Mouse (Mus musculus) gastrocnemius, postnatal 14 days (tissue): Measurements from ENCODE around the gene Mgarp. TPM values are rescaled to one million over a fixed set of nuclear protein-coding genes. Genes with fewer than 3 reads are reported as not detected.
"Not testable (repeated sequence)": the region's sequence is repeated elsewhere in the genome, so short reads cannot be mapped to it uniquely, and the experiment has no call there.

ENCODE experiments used
- DNase-seq: peaks from one replicate; pipeline ENCODE4 v3.0.0; 2021; ENCODE audit warnings: mixed read lengths
- intact Hi-C: fragments of 180-260 bp; cut with DNase I; formaldehyde crosslinking; loops from one replicate; pipeline ENCODE4 v1.15.1; 2025; ENCODE audit warnings: low total_unique reads
- total RNA-seq, 2 experiments: library from RNA; stranded (reverse); gene quantifications; 2 replicates each; pipeline ENCODE4 v1.2.3; 2021

Mgarp gene
- total RNA-seq, 2 experiments from 2014 or later, result 0.24 to 0.29 TPM

DNA sequence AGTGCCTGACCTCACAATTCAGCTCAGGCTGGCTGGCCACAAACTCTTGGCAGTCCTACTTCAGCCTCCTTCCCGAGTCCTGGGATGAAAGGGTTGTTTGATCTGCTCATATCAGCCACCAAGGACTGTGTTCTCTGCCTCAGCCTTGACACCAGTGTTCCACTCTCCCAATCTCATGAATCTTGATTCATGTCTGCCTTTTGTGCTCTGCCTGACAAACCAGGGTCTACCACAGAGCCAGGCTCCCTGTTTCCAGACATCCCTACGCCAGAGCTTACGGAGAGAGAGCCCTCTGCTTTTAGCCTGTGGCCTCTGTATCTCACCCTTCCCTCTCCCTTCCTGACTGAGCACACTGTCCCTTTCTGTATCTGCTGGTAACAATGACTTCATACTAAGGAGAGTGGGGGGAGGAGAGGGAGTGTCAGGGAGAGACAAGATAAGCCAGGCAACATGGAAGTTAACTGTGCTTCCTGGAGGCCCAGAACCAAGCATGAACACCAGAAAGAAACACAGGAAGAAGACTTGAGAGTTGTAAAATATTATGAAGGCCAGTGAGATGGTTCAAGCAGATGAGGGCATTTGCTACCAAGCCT is 47.8 kb downstream of the Mgarp start:
- intact Hi-C loops, result no loop called here

DNA sequence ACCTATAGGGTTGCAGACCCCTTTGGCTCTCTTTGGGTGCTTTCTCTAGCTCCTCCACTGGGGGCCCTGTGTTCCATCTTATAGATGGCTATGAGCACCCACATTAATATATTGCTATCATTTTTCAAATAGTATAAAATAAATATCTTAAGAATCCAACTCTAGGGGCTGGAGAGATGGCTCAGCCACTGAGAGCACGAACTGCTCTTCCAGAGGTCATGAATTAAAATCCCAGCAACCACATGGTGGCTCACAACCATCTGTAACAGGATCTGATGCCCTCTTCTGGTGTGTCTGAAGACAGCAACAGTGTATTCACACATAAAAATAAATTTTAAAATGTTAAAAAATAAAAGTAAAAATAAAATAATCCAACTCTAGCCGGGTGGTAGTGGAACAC is 51.5 kb downstream of the Mgarp start:
- DNase-seq, intact Hi-C loops: not testable (repeated sequence)

More for the DNA sequence above, 47.8 kb downstream of the Mgarp start:
- DNase-seq, result no peak

DNA sequence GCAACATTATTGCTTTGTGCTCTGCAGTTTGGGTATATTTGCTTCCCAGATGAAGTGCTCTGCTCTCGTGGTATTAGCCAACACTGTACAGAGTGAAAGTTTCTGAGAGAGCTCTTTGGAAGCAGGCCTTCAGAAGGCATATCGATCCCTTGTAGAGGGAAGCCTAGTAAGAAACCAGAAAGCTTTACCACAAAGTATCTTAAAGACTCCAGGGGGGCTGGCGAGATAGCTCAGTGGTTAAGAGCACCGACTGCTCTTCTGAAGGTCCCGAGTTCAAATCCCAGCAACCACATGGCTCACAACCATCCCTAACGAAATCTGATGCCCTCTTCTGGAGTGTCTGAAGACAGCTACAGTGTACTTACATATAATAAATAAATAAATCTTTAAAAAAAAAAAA is 52.4 kb downstream of the Mgarp start:
- intact Hi-C loops, DNase-seq: not testable (repeated sequence)

DNA sequence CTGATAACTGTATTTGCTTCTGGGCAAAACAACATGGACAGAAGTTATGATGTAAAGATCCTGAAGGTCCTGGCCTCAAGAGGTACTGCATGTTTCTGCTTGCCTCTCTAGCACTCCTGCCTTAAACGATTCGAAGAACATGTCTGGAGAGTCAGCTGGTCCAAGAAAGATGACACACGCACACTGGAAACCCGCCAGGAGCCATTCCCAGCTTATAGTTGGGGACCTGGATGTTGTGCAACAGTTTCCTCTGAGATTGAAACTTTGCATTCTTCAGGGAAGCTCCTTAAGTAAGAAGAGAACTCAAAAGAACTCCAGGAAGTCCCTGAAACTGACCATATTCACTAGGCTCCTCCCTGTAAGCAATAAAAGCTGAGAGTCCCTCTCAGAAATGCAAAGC is 53.3 kb downstream of the Mgarp start:
- intact Hi-C loops, result no loop called here
- no peak for DNase-seq

DNA sequence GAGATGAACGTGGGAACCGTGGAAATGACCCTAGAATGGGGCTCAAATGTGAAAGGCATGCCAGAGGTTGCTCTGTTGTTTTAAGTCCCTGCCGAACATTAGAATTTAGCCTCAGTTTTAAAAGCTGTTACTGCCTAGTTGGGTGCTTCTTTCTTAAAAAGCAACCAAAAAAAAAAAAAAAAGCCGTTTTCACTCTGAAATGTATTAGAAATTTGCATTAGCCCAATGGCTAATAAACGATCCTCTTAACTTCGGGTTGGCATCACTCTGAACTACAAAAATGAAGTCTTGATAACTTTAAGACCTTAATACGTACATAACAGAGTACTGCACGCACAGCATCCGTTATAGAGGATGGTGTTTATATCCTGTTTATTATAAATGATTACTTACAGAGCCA is 54.4 kb downstream of the Mgarp start:
- no peak for DNase-seq
- intact Hi-C loops, result no loop called here

DNA sequence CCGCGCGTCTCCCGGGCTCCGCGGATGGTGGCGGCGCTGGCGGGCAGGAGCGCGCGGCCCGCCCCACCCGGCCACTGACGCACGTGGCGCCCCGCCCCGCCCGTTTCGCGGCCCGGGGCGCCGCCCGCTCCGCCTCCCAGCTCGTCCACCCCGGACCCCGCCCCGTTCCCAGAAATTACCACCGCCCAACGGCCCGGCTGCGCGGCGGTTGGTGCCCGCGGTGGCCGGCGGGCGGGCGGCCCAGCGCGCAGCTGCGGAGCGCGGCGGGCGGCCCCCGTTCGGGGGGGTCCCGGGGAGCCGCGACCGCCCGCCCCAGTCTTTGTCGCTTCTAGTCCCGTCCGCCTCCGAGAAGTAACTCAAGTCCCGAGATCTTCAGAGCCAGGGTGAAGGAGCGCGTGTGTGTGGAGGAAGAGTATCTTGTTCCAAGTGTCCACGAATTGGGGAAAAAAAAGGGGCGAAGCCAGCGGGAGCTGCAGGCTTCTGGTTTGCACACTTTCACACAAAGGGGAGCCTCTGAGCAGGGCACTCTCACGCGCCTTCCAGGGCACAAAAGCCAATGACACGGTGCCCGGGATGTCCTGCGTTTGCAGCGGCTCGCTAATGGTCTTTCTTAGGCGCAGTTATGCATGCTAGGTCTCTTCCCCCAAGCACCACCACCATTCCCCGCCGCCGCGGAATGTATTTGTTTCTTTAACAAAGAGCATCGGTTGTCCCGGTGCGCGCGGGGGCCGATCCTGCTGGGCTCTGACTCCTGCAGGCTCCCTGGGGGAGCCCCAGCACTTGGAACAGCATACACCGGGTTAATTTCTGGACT is 55.1 kb downstream of the Mgarp start:
- intact Hi-C loops, result no loop called here
- DNase-seq, result peak; percentile 93

DNA sequence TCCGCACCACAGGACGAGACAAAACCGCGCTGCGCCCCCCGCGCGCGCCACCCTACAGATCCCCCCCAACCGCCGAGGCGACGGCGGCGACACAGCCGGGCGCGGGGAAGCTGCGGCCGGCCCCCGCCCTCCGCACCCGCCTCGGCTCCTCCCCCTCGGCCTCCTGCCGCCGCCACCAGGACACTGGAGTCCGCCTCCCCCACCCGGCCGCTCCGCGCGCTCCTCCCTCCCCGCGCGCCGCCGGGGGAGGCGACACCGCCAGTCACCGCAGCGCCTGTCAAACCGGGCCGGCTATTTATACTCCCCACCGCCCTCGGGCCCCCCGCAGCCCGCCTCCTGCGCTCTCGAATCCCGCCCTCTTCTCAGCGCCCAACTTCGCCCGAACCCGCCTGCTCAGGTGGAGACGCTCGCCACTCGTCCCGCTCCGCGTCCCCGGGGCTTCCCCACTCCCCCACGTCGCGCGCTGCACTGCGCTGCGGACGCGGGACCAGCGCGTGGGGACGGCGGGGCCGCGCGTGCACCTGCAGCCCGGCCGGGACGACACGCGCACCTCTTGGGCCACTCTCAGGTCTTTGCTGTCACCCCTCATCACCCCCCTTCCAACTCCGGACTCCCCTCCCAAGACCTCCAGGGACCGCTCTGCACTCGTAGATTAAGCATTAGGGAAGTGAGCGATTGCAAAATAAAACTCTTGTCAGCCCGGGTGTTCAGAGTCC is 55.8 kb downstream of the Mgarp start, which contains the start of gene Elf2:
Elf2 (minus strand) TSS at position 112 of the 716 bp plus-strand sequence.
- intact Hi-C loops, result no loop called here
- peak; percentile 91 for DNase-seq

DNA sequence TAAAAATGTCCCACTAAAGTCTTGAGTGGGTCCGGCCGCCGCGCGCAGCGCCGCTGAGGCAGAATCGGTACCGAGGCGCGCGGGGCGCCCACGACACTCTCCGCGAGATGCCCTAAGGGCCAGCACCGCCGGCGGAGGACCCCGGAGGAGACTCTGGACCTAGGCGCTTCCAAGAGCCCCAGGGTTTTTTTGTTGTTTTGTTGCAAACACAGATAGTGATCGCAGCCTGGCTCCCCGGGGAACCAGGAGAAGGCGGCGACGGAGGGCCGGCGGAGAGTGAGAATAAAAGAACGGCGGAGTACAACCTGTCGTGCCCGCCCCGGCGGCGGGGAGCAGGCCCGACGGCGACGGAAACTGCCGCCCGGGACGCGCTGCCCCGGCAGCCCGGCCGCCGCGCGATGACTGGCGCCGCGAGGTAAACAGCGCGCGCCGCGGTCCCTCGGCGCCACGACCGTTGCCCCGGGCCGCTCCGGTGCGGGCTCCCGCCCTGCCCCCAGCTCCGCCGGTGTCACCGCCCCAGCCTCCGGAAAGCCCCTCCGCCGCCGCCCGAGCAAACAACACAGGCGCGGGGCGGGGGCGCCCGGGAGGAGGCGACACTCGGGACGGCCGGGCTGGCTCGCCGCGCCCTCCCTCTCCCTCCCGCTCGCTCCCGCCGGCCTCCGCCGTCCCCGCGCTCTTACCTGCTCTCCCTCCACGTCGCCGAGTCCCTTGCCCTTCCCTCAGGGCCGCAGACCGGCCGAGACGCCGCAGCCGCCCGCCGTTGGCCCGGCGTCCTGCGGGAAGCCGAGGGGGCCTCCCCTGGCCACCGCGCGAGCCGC is 56.6 kb downstream of the Mgarp start:
- DNase-seq, result peak; percentile 58
- intact Hi-C loops, result no loop called here

DNA sequence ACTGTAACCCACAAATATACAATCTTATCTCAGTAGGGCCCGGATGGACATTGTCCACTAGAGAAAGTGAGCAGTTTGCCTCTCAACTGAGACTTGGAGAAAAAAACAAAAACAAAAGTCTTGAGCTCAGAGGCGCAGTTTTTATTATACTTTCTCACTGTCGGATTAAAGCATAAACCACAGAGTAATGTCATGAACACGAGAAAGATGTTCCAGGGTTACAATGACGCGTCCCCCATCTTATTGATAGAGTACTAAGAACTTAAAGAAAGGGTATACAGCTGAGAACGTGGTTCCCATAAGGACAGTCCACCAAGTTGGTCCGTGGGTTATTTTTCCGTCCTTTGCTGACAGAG is 57.2 kb downstream of the Mgarp start:
- intact Hi-C loops, result no loop called here

More for the DNA sequence above, 57.2 kb downstream of the Mgarp start:
- no peak for DNase-seq

Other genes starting within 250 kb of the Mgarp start
- gene Noct, start 172.3 kb downstream of the Mgarp start, total RNA-seq, result 10 to 100 TPM; 17.0 to 35.4 TPM
- 10 to 100 TPM; 43.5 to 43.6 TPM for gene Elf2, start 56.1 kb downstream of the Mgarp start, total RNA-seq
- 1,000 to 10,000 TPM; 1,012 to 1,143 TPM for gene Ndufc1, start 12.2 kb upstream of the Mgarp start, total RNA-seq
- gene Naa15, start 18.4 kb upstream of the Mgarp start, total RNA-seq, result 10 to 100 TPM; 37.9 to 55.4 TPM
- gene Rab33b, start 87.2 kb upstream of the Mgarp start, total RNA-seq, result 1 to 10 TPM; 8.1 to 9.5 TPM
- gene Setd7, start 164.1 kb upstream of the Mgarp start, total RNA-seq, result 100 to 1,000 TPM; 113 to 116 TPM